Mouse (Mus musculus) MEL (cell line): ENCODE data around the gene Arid5a. TPM values are rescaled to one million over a fixed set of nuclear protein-coding genes. Genes with fewer than 3 reads are reported as not detected.

Experiments used
- DNase-seq: peaks from one replicate; pipeline ENCODE4 v3.0.0; 2011; ENCODE audit warnings: low read depth, low spot score
- H3K27ac ChIP-seq: 2 replicates; pipeline ENCODE4 v1.5.1; 2012; ENCODE audit warnings: low read depth, mild to moderate bottlenecking, control low read depth, low read length, moderate library complexity; ENCODE audit not compliant: control insufficient read depth
- H3K27me3 ChIP-seq, 2 experiments: fragments of 150-350 bp in 1 of 2; sonication (generic) in 1 of 2; 2 replicates each; pipeline ENCODE4 v1.6.1; 2012; ENCODE audit warnings: low read length in 2 of 2, mild to moderate bottlenecking in 2 of 2, improper control_type of control experiment in 1 of 2, moderate library complexity in 1 of 2; ENCODE audit not compliant: insufficient read depth in 2 of 2, control insufficient read depth in 1 of 2
- H3K36me3 ChIP-seq, 2 experiments: 2 replicates each; pipeline ENCODE4 v1.6.1; 2012 to 2014; ENCODE audit warnings: low read length in 2 of 2, improper control_type of control experiment in 1 of 2, inconsistent platforms in 1 of 2, mild to moderate bottlenecking in 1 of 2; ENCODE audit not compliant: insufficient read depth in 2 of 2, control insufficient read depth in 1 of 2
- H3K4me1 ChIP-seq, 2 experiments: fragments of 150-350 bp in 1 of 2; sonication (generic) in 1 of 2; 2 replicates each; pipeline ENCODE4 v1.6.1; 2012; ENCODE audit warnings: low read length in 2 of 2, improper control_type of control experiment in 1 of 2, mild to moderate bottlenecking in 1 of 2; ENCODE audit not compliant: insufficient read depth in 2 of 2, control insufficient read depth in 1 of 2
- H3K4me3 ChIP-seq, 2 experiments: fragments of 150-350 bp in 1 of 2; sonication (generic) in 1 of 2; 2 replicates each; pipeline ENCODE4 v1.5.1; 2012; ENCODE audit warnings: low read depth in 2 of 2, low read length in 2 of 2, mild to moderate bottlenecking in 2 of 2, moderate library complexity in 2 of 2, control low read depth in 1 of 2, improper control_type of control experiment in 1 of 2; ENCODE audit not compliant: control insufficient read depth in 1 of 2, insufficient read depth in 1 of 2
- H3K79me2 ChIP-seq: 2 replicates; pipeline ENCODE4 v1.6.1; 2012; ENCODE audit warnings: mild to moderate bottlenecking, low read length, moderate library complexity; ENCODE audit not compliant: control insufficient read depth, poor library complexity, insufficient read depth
- H3K9ac ChIP-seq: 2 replicates; pipeline ENCODE4 v1.6.1; 2012; ENCODE audit warnings: low read depth, mild to moderate bottlenecking, control low read depth, low read length, moderate library complexity; ENCODE audit not compliant: control insufficient read depth, poor library complexity, severe bottlenecking
- H3K9me3 ChIP-seq: fragments of 150-350 bp; sonication (generic); replicated peaks from 2 replicates; pipeline ENCODE4 v1.6.1; 2012; ENCODE audit warnings: mild to moderate bottlenecking, low read length, improper control_type of control experiment, moderate library complexity; ENCODE audit not compliant: insufficient read depth
- CHD1 ChIP-seq: IDR thresholded peaks from 2 replicates; pipeline ENCODE4 v1.6.1; 2012; ENCODE audit warnings: low read depth, mild to moderate bottlenecking, inconsistent platforms, low read length, improper control_type of control experiment
- CHD2 ChIP-seq: IDR thresholded peaks from 2 replicates; pipeline ENCODE4 v1.6.1; 2011; ENCODE audit warnings: low read length, improper control_type of control experiment
- E2F4 ChIP-seq: IDR thresholded peaks from 2 replicates; pipeline ENCODE4 v1.6.1; 2011; ENCODE audit warnings: low read depth, low read length, improper control_type of control experiment, borderline replicate concordance
- ELF1 ChIP-seq: IDR thresholded peaks from 2 replicates; pipeline ENCODE4 v1.6.1; 2014; ENCODE audit warnings: low read depth, mild to moderate bottlenecking, inconsistent platforms, low read length, improper control_type of control experiment, moderate library complexity
- ETS1 ChIP-seq: IDR thresholded peaks from 2 replicates; pipeline ENCODE4 v1.6.1; 2012; ENCODE audit warnings: low read depth, mild to moderate bottlenecking, inconsistent platforms, low read length, improper control_type of control experiment, moderate library complexity
- GABPA ChIP-seq: IDR thresholded peaks from 2 replicates; pipeline ENCODE4 v1.6.1; 2012; ENCODE audit warnings: low read depth, mild to moderate bottlenecking, inconsistent platforms, low read length, improper control_type of control experiment, moderate library complexity
- HCFC1 ChIP-seq: IDR thresholded peaks from 2 replicates; pipeline ENCODE4 v1.6.1; 2012; ENCODE audit warnings: low read depth, mild to moderate bottlenecking, inconsistent platforms, low read length, improper control_type of control experiment, moderate library complexity
- KAT2A ChIP-seq: conservative IDR thresholded peaks from 2 replicates; pipeline ENCODE4 v1.6.1; 2012; ENCODE audit warnings: low read depth, low read length, improper control_type of control experiment, inconsistent platforms
- MAFK ChIP-seq: IDR thresholded peaks from 2 replicates; pipeline ENCODE4 v1.6.1; 2011; ENCODE audit warnings: low read depth, mild to moderate bottlenecking, low read length, improper control_type of control experiment, borderline replicate concordance
- MAX ChIP-seq: IDR thresholded peaks from 2 replicates; pipeline ENCODE4 v1.6.1; 2011; ENCODE audit warnings: low read length, improper control_type of control experiment
- MAZ ChIP-seq: IDR thresholded peaks from 2 replicates; pipeline ENCODE4 v1.6.1; 2012; ENCODE audit warnings: low read depth, mild to moderate bottlenecking, inconsistent platforms, low read length, improper control_type of control experiment
- MEF2A ChIP-seq: IDR thresholded peaks from 2 replicates; pipeline ENCODE4 v1.6.1; 2014; ENCODE audit warnings: low read depth, mild to moderate bottlenecking, inconsistent platforms, low read length, improper control_type of control experiment; ENCODE audit not compliant: poor library complexity, insufficient replicate concordance, severe bottlenecking; ENCODE audit errors: extremely low read depth
- MXI1 ChIP-seq: IDR thresholded peaks from 2 replicates; pipeline ENCODE4 v1.6.1; 2011; ENCODE audit warnings: mild to moderate bottlenecking, low read depth, low read length, improper control_type of control experiment
- MYC ChIP-seq: IDR thresholded peaks from 2 replicates; pipeline ENCODE4 v1.6.1; 2011; ENCODE audit warnings: low read depth, mild to moderate bottlenecking, low read length, improper control_type of control experiment, moderate library complexity
- NELFE ChIP-seq: IDR thresholded peaks from 2 replicates; pipeline ENCODE4 v1.6.1; 2011; ENCODE audit warnings: low read depth, low read length, improper control_type of control experiment
- NRF1 ChIP-seq: IDR thresholded peaks from 2 replicates; pipeline ENCODE4 v1.6.1; 2014; ENCODE audit warnings: low read depth, mild to moderate bottlenecking, inconsistent platforms, low read length, improper control_type of control experiment, moderate library complexity; ENCODE audit not compliant: poor library complexity, insufficient read depth, severe bottlenecking
- POLR2A ChIP-seq, 2 experiments: IDR thresholded peaks; 2 replicates each; pipeline ENCODE4 v1.6.1; 2011 to 2012; ENCODE audit warnings: low read length in 2 of 2, mild to moderate bottlenecking in 2 of 2, control low read depth in 1 of 2, improper control_type of control experiment in 1 of 2, low read depth in 1 of 2, moderate library complexity in 1 of 2; ENCODE audit not compliant: control insufficient read depth in 1 of 2, insufficient read depth in 1 of 2, poor library complexity in 1 of 2
- POLR2AphosphoS2 ChIP-seq: IDR thresholded peaks from 2 replicates; pipeline ENCODE4 v1.6.1; 2011; ENCODE audit warnings: low read length, improper control_type of control experiment
- POLR2AphosphoS5 ChIP-seq: IDR thresholded peaks from 2 replicates; pipeline ENCODE4 v1.6.1; 2012; ENCODE audit warnings: low read depth, borderline replicate concordance, mild to moderate bottlenecking, inconsistent platforms, low read length, moderate library complexity, mixed read lengths
- RAD21 ChIP-seq: IDR thresholded peaks from 2 replicates; pipeline ENCODE4 v1.6.1; 2011; ENCODE audit warnings: mild to moderate bottlenecking, low read depth, low read length, improper control_type of control experiment
- RCOR1 ChIP-seq: IDR thresholded peaks from 2 replicates; pipeline ENCODE4 v1.6.1; 2012; ENCODE audit warnings: low read depth, mild to moderate bottlenecking, inconsistent platforms, low read length, improper control_type of control experiment
- SIN3A ChIP-seq: IDR thresholded peaks from 2 replicates; pipeline ENCODE4 v1.6.1; 2012; ENCODE audit warnings: low read length, improper control_type of control experiment, inconsistent platforms
- SMC3 ChIP-seq: IDR thresholded peaks from 2 replicates; pipeline ENCODE4 v1.6.1; 2011; ENCODE audit warnings: low read depth, low read length, improper control_type of control experiment
- TBP ChIP-seq: IDR thresholded peaks from 2 replicates; pipeline ENCODE4 v1.8.0; 2011; ENCODE audit warnings: low read depth, low read length, improper control_type of control experiment
- TCF12 ChIP-seq: IDR thresholded peaks from 2 replicates; pipeline ENCODE4 v1.6.1; 2014; ENCODE audit warnings: low read depth, mild to moderate bottlenecking, inconsistent platforms, low read length, improper control_type of control experiment, moderate library complexity
- USF2 ChIP-seq, 2 experiments: IDR thresholded peaks; 2 replicates each; pipeline ENCODE4 v1.6.1; 2011 to 2012; ENCODE audit warnings: improper control_type of control experiment in 2 of 2, low read length in 2 of 2, borderline replicate concordance in 1 of 2, inconsistent platforms in 1 of 2, low read depth in 1 of 2, mild to moderate bottlenecking in 1 of 2; ENCODE audit not compliant: insufficient read depth in 1 of 2
- ZKSCAN1 ChIP-seq: IDR thresholded peaks from 2 replicates; pipeline ENCODE4 v1.6.1; 2012; ENCODE audit warnings: low read depth, mild to moderate bottlenecking, inconsistent platforms, low read length, improper control_type of control experiment, moderate library complexity
- ZNF384 ChIP-seq: IDR thresholded peaks from 2 replicates; pipeline ENCODE4 v1.6.1; 2012; ENCODE audit warnings: low read depth, mild to moderate bottlenecking, inconsistent platforms, low read length, improper control_type of control experiment
- polyA plus RNA-seq, 2 experiments: library from polyadenylated mRNA; stranded (reverse) in 1 of 2; unstranded in 1 of 2; fragments of >175 nt in 1 of 2; fragments of >200 nt in 1 of 2; gene quantifications; 2 replicates each; pipeline versions ENCODE4 v1.2.1 to v1.2.4; 2012; ENCODE audit warnings: low replicate concordance in 2 of 2, low read depth in 1 of 2; ENCODE audit not compliant: insufficient read length in 2 of 2, insufficient read depth in 1 of 2, missing spikeins in 1 of 2
- total RNA-seq: library from RNA; depleted of rRNA; stranded (reverse); fragments of 300-350 nt; gene quantifications from 2 replicates; pipeline ENCODE4 v1.2.3, GENCODE M21; 2012

Gene Arid5a
- total and polyA plus RNA-seq, 3 experiments = 4.2 to 9.0 TPM; not detected in 1

- TF ChIP-seq MAX (no peak), MAZ (no peak), GABPA (no peak), MXI1 (no peak), NRF1 (no peak), ZNF384 (no peak), POLR2A (IDR thresholded peaks at IDR 0.05; ENCODE audit: control insufficient read depth in 1 of 2, insufficient read depth in 1 of 2, low read depth in 1 of 2, low read length in 2 of 2, poor library complexity in 1 of 2) (no peak), CHD1 (no peak), SIN3A (no peak), ETS1 (no peak), HCFC1 (no peak), NELFE (no peak), RAD21 (no peak), MEF2A (no peak), POLR2AphosphoS5 (no peak), KAT2A (no peak), TCF12 (no peak), CHD2 (no peak), SMC3 (no peak), MYC (no peak)
- no peaks in the 10 kb centered on the region for H3K79me2 ChIP-seq
- peaks cover 1 to 3% of the 10 kb centered on the region in 2 experiments; a peak in 2 of 4 replicates for H3K27me3 ChIP-seq
- H3K27ac ChIP-seq = no peak overlapping the region
- no peaks in the 10 kb centered on the region for H3K4me1 ChIP-seq
- no peaks in the 10 kb centered on the region for H3K36me3 ChIP-seq
- no peak for DNase-seq
- no peak overlapping the region for H3K4me3 ChIP-seq
- H3K9ac ChIP-seq = no peak overlapping the region
- H3K9me3 ChIP-seq = no peaks in the 10 kb centered on the region
These were observed 8.4 kb upstream of the Arid5a start for GRCm38 (mm10) chr1:36299126-36299525.

- no peaks in the 10 kb centered on the region for H3K36me3 ChIP-seq
- no peak for DNase-seq
- no peak overlapping the region for H3K4me3 ChIP-seq
- no peaks in the 10 kb centered on the region for H3K4me1 ChIP-seq
- H3K27me3 ChIP-seq = peaks cover 1 to 3% of the 10 kb centered on the region in 2 experiments; a peak in 2 of 4 replicates
- TF ChIP-seq ZKSCAN1 (no peak), RCOR1 (no peak), SMC3 (no peak), TCF12 (no peak), MXI1 (no peak), ELF1 (no peak), POLR2AphosphoS2 (no peak), ZNF384 (no peak), TBP (no peak), POLR2AphosphoS5 (no peak), MAFK (no peak), E2F4 (no peak), NRF1 (no peak), RAD21 (no peak), SIN3A (no peak), USF2 (IDR thresholded peaks at IDR 0.05; ENCODE audit: borderline replicate concordance in 1 of 2, insufficient read depth in 1 of 2, low read depth in 1 of 2, low read length in 2 of 2) (no peak), HCFC1 (no peak), MYC (no peak)
- no peak overlapping the region for H3K9ac ChIP-seq
- no peaks in the 10 kb centered on the region for H3K9me3 ChIP-seq
- no peaks in the 10 kb centered on the region for H3K79me2 ChIP-seq
- H3K27ac ChIP-seq = no peak overlapping the region
These were observed 7.9 kb upstream of the Arid5a start for GRCm38 (mm10) chr1:36299676-36300075.
